Mouse (Mus musculus) c-Kit-positive CD71-positive TER-119-positive erythroid progenitor cells, embryonic 14.5 days (primary cell): ENCODE results near the gene Manea.
"Not testable (repeated sequence)": the region's sequence is repeated elsewhere in the genome, so short reads cannot be mapped to it uniquely, and the experiment has no call there.

Experiments
- DNase-seq: peaks from one replicate; pipeline ENCODE4 v3.0.0-alpha.2; 2013; ENCODE audit warnings: low spot score

Gene Manea

DNA sequence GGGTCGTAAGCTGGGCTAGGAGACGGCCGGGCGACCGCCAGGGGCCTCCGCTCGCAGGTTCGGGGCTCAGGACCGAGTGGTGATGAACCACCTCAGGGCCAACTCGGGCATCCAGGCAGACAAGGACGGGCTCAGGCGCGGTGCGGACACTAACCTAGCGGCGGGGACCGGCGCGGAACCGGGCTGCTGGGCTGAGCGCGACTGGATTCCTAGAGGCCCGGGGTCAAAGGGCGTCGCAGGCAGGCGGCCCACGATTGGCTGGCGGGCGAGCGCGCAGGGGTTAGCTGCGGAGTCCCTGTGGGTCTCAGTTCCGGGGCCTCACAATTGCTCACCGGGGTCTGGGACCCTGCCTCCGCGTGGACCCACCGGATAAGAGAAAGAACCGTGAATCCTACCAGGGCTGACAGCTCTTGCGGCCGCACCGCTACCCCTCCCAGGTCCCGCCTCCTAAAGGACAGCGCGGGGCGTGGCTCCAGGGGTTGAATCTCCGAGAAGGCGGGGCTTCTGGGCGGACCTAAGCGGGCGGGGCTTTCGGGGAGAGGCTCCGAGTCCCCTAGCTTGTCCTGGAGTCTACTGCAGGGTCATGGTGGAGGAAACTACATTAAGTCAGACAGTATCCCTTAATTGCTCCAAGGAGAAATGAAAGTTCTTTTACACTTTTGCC, at the start of gene Manea:
Manea (minus strand) TSS at position 449 of the 664 bp plus-strand sequence.
- peak; percentile 89 for DNase-seq

DNA sequence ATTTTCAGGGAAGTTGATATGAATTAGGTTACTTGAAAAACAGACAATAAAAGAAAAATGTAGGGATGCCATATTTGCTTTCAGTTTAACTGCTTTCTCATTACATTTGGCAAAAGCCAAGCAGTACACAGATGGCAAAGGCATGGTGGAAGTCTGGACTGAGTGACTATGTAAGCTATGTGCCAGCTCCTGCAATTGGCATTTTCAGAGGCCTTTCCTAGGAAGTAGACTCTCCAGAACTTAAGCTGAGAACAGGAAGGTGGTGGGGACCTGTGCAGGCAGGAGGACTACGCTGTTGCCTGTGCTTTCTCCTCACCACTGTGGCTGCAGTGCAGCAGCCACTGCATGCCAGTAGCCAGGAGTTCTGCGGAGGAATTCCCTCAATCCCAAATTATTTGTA, 7.9 kb upstream of the Manea start:
- DNase-seq = no peak

DNA sequence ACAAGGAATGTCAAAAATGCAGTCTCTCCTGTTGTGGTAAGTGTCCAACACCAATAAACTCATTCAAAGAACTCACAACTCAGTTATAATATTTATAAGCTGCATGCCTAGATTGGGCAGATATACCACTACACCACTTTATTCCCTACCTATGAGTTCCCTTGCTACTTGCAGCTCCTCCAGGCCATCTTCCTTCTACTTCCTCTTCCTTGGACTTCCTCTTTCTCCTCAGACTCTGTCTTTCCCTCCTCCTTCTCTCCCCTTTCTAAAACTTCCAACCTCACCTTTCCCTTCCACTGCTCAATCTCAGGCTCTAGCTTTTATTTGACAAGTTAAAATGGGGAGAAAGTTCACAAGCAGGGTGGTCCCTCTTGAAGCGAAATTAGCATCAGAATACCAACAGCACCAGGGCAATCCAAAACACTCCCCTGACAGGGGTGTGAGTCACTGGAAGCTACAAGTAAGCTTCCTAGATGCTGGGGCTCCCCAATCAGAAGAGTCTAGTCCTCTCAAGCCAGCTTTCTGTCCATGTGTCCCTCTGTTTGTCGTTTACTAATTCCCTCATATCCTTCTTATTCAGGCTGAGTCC, 7.0 kb upstream of the Manea start:
- no peak for DNase-seq

DNA sequence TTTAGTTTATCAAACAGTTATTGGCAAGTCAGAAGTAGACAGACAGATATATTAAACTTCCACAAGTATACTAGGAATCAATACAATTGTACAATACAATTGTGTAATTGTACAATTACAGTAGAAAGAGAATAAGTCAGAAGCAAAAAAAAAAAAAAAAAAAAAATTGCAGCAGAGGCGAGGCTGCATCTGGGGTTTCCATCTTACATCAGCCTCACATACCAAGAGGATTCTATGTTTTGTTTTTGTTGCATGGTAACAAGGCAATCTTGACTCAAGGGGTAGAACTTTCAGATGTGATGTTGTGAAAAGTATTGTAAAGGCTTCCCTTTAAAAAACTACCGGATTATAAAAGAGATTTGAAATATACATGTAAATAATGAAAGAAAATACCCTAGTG, 548 bp upstream of the Manea start:
- no peak for DNase-seq

DNA sequence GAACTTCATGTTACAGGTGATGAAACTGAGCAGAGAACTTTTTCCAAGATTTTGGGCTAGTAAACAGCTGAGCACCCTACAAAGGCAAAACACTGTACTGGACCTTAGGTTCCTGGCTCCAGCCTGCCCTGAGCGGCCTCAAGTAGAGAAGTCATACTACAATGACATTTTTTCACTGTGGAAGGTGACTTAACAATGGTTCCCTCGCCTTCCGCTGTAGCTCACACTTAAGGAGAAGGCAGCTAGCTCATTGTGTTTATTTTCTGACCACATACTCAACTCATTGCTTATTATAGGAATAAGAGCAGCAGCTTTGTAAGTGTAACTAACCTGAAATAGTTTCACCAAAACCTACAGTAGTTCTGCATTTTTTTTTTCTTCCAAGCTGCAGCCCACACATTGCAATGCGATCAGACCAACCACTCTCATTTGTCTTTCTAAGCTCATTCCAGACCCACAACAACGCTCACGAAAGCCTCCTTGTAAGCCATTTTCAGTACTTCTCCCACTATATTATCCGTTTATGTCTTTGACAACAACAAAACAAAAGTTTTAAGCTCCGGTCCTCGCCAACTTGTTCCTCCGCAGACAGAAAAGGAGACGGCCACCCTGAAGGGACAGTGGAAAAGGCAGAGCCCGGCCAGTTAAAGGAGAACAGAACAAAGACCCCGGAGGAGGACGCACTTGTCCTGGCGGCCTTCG, 799 bp downstream of the Manea start:
- DNase-seq = peak; percentile 34

DNA sequence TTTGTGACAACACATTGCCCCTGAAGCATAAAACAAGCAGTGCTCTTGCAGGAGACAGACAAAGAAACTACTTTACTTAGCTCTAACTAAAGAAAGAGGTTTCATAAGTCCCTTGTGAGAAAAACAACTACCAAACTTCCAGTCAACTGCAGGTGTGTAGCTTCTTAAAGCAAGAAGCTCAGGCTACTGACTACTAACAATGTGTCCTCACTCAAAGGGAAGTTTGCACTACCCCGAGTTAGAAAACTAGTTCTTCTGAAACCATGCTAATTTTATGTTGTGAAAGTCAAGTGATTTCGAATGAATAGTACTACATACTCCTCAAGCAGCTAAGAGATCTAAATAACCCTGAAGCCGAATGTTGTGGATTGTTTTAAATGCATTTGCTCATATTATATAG, 1.6 kb downstream of the Manea start:
- DNase-seq = no peak

DNA sequence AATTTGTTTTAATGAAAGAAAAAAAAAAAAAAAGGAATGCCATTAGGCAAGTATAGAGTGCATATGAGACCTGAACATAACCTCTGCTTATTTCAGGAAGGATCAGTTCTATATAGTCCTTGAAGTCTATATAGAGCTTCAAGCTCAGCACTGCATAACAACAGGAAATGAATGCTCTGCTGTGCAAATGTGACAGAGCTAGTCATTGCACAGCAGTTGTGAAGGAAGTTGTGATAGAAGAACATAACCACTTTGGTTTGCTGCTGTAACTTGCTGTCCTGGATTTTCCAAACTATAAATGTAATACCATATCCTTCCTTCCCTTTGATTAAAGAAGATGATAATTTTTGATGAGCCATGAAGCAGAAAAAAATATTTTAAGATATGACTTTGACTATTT, 4.3 kb downstream of the Manea start:
- DNase-seq = no peak

DNA sequence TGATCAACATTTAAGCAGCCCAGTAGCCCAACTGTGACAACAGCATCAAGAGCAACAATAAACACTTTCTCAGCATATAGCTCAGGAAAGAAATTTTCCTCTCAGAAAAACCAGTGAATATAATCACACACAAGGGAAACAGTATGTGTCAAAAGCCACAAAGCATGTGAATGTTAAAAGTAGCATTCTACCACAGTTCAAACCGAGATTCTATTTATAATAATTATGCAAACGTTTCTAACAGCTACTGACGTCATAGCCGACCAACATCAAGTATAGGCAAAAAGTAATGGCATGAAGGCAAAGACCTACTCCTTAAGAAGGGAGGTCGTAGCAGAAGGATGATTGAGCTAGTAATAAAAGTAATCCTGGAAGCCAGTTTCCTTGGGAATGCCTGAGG, 8.1 kb downstream of the Manea start:
- DNase-seq = no peak

DNA sequence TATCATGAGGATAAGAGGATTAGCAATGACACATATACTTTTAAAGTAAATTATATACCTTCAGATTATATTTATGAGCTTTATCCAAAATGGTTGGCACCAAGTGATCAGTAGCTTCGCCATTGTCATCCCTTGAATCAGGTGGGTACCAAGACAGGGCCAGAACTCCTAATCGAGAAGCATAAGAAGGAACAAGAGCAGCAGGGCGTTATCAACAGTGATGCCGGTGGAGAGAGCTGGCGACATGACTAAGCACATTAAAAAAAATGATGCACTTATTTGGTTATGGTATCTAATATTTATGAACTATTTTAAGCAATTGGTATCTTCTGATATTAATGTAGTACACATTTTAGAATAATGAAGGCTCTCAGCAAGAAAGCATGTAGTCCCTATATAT, 10.1 kb downstream of the Manea start:
- DNase-seq = no peak

DNA sequence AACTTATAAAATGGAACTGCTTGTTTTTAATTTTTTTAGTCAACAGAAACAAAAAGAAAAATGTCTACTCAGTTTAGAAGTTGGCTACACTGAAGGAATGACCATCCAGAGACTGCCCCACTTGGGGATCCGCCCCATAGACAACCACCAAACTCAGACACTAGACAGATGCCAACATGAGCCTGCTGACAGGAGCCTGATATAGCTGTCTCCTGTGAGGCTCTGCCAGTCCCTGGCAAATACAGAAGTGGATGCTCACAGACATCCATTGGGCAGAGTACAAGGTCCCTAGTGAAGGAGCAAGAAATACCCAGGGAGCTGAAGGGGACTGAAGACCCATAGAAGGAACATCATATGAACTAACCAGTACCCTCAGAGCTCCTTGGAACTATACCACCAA, 42.0 kb downstream of the Manea start:
- DNase-seq = not testable (repeated sequence)

DNA sequence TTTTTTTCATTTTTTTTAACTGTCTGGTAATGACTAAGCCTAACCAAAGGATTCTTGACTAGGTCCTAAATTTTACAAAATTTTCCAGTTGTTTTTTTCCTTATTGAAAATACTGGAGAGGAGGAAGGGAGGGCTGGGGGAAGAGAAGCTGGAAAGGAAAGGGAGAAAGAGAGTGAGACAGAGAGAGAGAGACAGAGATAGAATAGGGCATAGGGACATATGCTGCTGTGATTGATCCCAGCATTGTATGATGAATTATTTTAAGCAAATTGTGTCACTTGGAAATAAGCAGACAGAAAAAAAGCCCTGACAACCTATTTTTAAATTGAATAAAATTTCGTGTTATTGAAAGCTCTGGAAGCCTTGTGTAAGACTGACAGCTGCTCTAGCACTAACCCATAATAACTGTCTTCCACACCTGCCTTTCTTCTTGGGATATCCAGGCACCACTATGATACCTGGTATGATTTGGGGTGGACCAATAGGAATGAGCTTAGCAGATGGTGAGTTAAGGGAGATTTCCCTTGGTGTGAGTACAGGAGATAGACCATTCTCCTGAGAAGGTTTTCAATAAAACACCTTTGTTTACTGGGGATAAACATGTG, 69.5 kb downstream of the Manea start:
- DNase-seq = no peak

DNA sequence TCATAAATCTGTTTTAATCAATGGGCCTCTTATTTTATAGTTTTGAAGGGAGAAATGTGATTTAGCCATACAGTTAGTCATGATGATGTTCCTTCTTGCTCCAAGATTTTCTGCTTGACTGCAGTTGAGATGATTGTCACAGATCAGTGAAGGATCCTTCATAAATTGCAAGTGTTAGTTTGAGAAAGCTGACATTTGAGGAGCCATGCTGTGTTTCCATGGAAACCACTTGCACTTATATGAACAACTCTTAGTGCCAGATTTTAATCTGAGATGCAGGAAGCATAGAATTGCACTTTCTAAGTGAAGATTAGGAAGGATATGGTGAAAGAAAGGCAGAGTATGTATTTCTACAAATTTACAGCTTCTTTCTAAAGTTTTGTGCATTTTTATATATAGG, 70.4 kb downstream of the Manea start:
- no peak for DNase-seq

DNA sequence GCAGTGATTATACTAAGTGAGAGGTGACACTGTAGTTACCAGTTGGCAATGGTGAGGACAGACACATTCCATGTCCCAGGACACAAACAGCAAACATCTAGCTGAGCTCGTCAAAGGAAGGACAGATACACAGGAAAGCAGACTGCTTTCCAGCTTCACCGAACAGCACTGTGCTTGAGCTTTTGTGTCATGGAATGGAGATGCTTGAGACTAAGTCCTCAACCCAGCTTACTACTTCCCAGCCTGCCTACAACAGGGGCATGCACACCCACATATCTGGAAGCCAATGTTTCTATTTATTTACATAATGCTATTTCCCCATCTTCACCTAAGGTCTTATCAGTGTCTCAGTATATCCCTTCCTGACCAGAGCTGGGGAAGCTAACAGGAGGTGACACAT, 70.9 kb downstream of the Manea start:
- no peak for DNase-seq
